Mouse (Mus musculus): ENCODE data around the gene Rhob.

DNA sequence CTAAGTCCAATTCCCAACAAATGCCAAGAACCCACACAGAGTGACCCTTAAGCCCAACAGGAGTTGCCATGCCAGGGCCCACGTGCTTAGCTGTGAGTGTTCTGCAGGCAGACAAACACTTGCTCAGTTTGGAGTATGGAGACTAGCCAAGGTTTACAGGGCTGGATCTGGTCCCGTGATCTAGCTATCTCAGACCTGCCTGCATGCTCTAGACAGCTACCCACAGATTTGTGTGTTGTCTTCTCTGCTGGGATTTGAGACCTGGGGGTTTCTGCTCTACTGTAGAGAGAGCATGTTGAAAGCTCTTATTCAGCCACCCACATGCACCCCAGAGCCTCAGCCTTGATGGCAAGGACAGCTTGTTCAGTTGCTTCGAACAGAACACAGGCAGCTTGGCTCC, 45.3 kb downstream of the Rhob start:
- TF ChIP-seq CTCF (IDR thresholded peaks at IDR 0.05; ENCODE audit: control insufficient read depth, insufficient read depth, insufficient read length) (no peak), USF1 (IDR thresholded peaks at IDR 0.05; ENCODE audit: low read depth) (no peak), CEBPB (IDR thresholded peaks at IDR 0.05; ENCODE audit: low read depth) (no peak), MYOD1 (IDR thresholded peaks at IDR 0.05; ENCODE audit: control insufficient read depth, insufficient read length, low read depth) (no peak), MAX (IDR thresholded peaks at IDR 0.05) (no peak), MYOG (IDR thresholded peaks at IDR 0.05; ENCODE audit: control insufficient read depth, extremely low read depth, insufficient read length) (no peak), FOSL1 (IDR thresholded peaks at IDR 0.05; ENCODE audit: insufficient read depth, low read length, poor library complexity, severe bottlenecking) (no peak)
